Mouse (Mus musculus): ENCODE data around the gene Slain1. TPM values are rescaled to one million over a fixed set of nuclear protein-coding genes. Genes with fewer than 3 reads are reported as not detected.

The Slain1 gene
- polyA plus RNA-seq, 1 experiment from 2014 or later = 35.9 TPM

DNA sequence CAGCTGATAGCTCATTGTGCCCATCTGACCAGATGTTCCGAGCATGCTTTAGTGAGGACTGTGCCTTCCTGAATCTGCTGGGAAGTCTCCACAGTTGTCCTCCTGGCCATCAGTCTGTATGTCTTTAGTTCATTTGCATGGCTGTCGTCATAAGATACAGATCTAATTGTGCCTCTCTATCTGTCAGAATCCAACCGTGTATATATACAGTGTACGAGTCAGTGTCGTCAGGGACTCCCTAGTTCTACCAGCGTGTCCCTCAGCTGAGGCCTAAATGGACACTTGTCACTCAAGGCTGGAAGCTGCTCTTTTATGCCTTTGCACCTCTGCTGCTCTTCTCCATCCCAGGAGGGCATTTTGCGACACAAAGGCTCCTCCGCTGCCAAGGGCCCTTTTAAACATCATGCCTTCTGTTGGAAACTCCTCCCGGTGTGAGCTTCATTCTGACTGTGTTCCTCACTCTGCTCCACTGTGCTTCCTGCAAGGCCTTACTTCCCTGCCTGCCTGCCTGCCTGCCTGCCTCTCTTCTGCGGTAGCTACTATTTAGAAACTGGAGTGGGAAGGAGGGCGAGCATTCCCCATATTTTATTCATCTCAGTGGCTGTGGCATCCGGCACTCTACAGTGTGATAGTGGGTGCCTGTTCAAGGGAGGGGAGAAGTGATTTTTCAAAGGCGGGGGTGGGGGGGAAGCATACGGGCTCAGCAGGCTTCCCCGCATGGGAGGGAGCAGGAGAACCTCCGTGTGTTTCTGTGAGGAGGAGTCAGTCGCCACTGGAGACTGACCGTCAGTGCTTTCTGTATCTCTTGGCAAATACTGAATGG lies 29.6 kb downstream of the Slain1 start:
- ATAC-seq (replicated peaks) = peak; percentile 74
- Histone ChIP-seq H3K9me3 (no peaks in the 10 kb centered on the region), H3K27ac (replicated peaks) (peak overlapping the region; percentile 68), H3K9ac (replicated peaks) (no peak overlapping the region; the same call in 1 of the 2 replicates), H3K36me3 (no peaks in the 10 kb centered on the region), H3K4me3 (no peak overlapping the region), H3K4me2 (replicated peaks) (peak overlapping the region; percentile 24), H3K27me3 (no peaks in the 10 kb centered on the region), H3K4me1 (peaks cover 52% of the 10 kb centered on the region)
- WGBS = 23% methylated on average over 18 of the region's 18 CpGs

DNA sequence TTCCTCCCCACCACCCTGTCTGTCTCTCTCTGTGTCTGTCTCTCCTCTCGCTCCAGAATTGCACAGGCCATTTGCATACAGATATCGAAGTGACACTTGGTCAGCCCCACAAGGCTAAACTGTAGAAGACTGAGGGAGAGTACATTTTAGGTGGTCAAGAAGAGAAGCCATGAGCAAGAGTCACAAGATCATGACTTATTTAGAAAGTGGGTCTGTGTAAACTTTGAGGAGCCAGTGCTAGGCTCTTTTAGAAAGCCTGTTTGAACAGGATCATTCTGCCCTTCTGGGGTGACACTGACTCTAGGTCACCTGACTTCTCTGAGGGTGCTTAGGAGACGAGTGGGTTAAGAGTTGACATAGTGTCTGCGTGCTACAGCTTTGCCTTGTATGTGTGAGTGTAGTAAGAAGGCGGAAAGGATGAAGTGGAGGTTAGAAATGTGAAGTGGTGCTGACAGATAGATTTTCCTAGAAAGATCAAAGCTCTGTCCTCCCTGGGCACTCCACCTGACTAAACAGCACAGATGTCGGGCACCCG lies 30.3 kb downstream of the Slain1 start:
- Histone ChIP-seq H3K4me2 (replicated peaks) (no peak overlapping the region), H3K36me3 (no peaks in the 10 kb centered on the region), H3K27me3 (no peaks in the 10 kb centered on the region), H3K9me3 (no peaks in the 10 kb centered on the region), H3K9ac (replicated peaks) (no peak overlapping the region), H3K4me3 (no peak overlapping the region), H3K27ac (replicated peaks) (peak overlapping the region; percentile 68), H3K4me1 (peaks cover 52% of the 10 kb centered on the region)
- 63% methylated on average over 7 of the region's 7 CpGs for WGBS
- ATAC-seq (replicated peaks) = peak; percentile 21

DNA sequence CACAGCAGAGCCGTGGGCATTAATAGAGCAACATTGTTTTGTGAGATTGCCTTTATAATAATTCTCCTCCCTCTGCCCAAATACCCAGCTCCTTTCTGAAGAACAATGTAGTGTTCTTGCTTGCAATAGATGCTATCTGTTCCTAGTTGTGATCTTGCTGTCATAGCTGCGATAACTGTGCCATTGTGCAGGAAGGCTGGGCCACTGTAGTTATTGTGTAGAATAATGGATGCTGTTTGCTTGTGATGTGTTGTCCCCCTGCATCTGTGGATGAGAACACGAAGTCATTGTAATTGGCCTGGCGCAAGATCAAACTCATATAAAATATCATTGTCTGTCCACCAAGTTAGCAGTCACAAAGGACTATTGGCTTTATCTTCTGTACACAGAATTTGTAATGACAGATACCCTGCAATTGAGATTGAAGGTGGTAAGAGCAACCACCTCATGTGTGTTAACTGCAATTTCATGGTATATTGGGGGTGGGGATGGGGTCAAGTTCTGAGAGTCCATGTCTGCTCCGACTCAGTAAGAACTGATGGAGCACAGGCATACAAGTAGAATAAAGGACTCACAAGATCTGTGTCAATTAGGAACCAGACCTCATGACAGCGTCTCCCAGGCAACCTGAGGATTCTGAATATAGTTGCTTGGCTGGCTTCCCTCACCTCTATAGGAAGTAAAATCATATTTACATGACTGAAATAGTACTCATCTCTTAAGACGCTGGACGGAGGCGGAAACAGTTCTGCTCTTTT lies 32.8 kb downstream of the Slain1 start:
- Histone ChIP-seq H3K27me3 (no peaks in the 10 kb centered on the region), H3K4me2 (replicated peaks) (no peak overlapping the region), H3K9ac (replicated peaks) (no peak overlapping the region), H3K9me3 (no peaks in the 10 kb centered on the region), H3K36me3 (peaks cover 14% of the 10 kb centered on the region), H3K27ac (replicated peaks) (peak overlapping the region; percentile 36; the same call in 1 of the 2 replicates), H3K4me1 (peaks cover 52% of the 10 kb centered on the region), H3K4me3 (no peak overlapping the region)
- ATAC-seq (replicated peaks) = no peak
- 42% methylated on average over 9 of the region's 9 CpGs for WGBS

DNA sequence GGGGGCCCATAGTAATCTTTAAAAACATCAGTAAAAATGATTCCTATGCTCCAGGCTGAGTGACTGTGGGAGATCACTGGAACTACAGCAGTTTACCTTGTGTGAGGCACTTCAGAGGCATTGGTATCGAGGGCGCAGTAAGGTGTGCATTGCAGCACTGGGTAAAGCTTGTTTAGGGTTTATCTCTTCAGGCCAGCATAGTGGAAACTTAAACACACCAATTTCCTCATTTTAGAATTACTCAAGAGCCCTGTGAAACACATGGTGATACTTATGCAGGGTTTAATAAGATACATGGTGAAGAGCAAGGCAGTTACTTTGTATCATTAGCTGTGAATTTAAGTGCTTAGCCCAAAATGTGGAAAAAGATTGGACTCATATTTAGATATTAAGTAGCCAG lies 37.0 kb downstream of the Slain1 start:
- WGBS = 94% methylated on average over 2 of the region's 2 CpGs
- Histone ChIP-seq H3K27me3 (no peaks in the 10 kb centered on the region), H3K9ac (replicated peaks) (no peak overlapping the region), H3K27ac (replicated peaks) (no peak overlapping the region), H3K4me3 (no peak overlapping the region), H3K4me1 (peaks cover 18% of the 10 kb centered on the region), H3K4me2 (replicated peaks) (no peak overlapping the region), H3K9me3 (no peaks in the 10 kb centered on the region), H3K36me3 (peaks cover 31% of the 10 kb centered on the region)
- ATAC-seq (replicated peaks) = no peak

DNA sequence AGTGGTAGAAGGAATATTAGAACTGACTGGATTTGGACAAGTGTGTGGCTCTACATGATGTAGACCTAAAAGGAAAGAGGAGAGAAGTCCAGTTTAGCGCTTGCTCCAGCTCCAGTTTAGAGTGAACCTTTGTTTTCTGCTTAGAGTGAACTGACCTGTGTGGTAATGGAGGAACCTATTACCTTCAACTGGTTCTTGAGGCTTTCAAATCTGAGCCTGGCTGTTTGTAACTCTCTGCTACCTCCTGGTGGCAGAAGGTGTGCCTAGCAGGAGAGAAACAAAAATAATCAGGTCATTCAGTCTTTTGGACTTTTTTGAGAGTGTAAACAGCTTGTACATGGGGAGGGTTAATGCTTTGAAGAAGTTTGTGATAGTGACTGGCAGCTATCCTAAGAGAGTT lies 44.3 kb downstream of the Slain1 start:
- Histone ChIP-seq H3K4me1 (peaks cover 7% of the 10 kb centered on the region; the same call in 1 of the 2 replicates), H3K4me3 (no peak overlapping the region), H3K9ac (replicated peaks) (no peak overlapping the region), H3K27me3 (no peaks in the 10 kb centered on the region), H3K36me3 (peaks cover 37% of the 10 kb centered on the region), H3K27ac (replicated peaks) (peak overlapping the region; percentile 25; the same call in 1 of the 2 replicates), H3K9me3 (no peaks in the 10 kb centered on the region), H3K4me2 (replicated peaks) (no peak overlapping the region)
- 39% methylated on average over 1 of the region's 1 CpGs for WGBS
- ATAC-seq (replicated peaks) = peak; percentile 53

DNA sequence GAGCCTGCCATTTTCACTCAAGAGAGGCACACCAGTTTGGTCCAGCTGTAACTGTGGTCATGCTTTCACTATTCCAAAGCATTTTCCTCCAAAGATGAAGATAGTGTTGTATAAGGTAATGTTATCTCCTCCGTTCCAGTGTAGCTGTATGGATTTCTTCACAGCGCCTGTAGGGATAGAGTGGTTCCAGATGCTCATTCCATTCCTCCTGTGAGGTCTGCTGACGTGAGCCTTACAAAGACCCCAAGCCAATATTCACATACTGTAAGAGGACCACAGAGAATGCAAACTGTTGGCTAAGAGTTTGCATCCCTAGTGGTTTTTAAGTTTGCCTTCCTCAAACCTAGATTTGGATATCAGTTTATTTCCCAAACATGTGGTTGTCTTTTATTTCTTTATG lies 45.6 kb downstream of the Slain1 start:
- Histone ChIP-seq H3K27me3 (no peaks in the 10 kb centered on the region), H3K9ac (replicated peaks) (no peak overlapping the region), H3K36me3 (peaks cover 38% of the 10 kb centered on the region), H3K4me1 (0 out of 2 replicates have a peak, but pooled peaks cover 5% of the 10 kb centered on the region), H3K27ac (replicated peaks) (no peak overlapping the region), H3K4me3 (no peak overlapping the region), H3K4me2 (replicated peaks) (no peak overlapping the region), H3K9me3 (no peaks in the 10 kb centered on the region)
- 90% methylated on average over 3 of the region's 3 CpGs for WGBS
- no peak for ATAC-seq (replicated peaks)

DNA sequence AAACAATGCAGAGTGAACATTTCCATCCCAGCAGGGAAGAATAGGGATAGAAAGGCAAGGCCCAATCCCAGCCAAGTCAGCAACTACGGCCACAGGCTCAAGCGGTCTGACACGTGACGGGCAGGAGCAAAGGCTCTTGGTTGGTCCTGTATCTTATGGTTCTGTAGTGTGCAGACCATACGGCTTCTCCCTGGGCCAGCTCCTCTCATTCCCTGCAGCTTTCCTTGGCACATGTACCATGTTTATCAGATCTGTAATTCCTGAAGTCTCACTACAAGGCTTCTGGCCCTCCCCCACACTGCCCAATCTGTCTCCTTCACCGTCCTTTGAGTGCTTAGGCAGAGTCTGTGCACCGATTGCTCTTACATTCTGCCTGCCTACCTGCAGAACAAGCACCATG lies 47.1 kb downstream of the Slain1 start:
- 87% methylated on average over 7 of the region's 7 CpGs for WGBS
- Histone ChIP-seq H3K27me3 (no peaks in the 10 kb centered on the region), H3K9ac (replicated peaks) (no peak overlapping the region), H3K4me2 (replicated peaks) (no peak overlapping the region), H3K9me3 (no peaks in the 10 kb centered on the region), H3K36me3 (peaks cover 43% of the 10 kb centered on the region), H3K27ac (replicated peaks) (no peak overlapping the region), H3K4me3 (no peak overlapping the region), H3K4me1 (0 out of 2 replicates have a peak, but pooled peaks cover 5% of the 10 kb centered on the region)
- ATAC-seq (replicated peaks) = no peak

DNA sequence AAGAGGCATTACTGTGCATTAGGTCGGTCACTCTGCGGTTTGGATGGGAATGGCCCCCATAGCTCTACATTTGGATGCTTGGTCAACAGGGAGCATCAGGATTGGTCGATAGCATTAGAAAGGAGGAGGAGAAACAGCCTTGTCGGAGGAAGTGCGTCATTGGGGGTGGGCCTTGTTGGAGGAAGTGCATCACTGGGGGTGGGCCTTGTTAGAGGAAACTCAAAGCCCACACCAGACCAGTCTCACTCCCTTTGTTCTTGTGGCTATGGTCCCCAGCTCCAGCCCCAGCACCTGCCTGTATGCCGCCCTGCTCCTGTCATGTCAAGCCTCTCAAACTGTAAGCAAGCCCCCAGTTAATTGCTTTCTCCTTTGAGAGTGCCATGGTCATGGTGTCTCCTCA lies 49.3 kb downstream of the Slain1 start:
- no peak overlapping the region for H3K9ac ChIP-seq (replicated peaks)
- H3K4me2 ChIP-seq (replicated peaks) = no peak overlapping the region
- no peak overlapping the region for H3K4me3 ChIP-seq
- no peak for ATAC-seq (replicated peaks)
- no peaks in the 10 kb centered on the region for H3K4me1 ChIP-seq
- H3K9me3 ChIP-seq = no peaks in the 10 kb centered on the region
- peaks cover 60% of the 10 kb centered on the region for H3K36me3 ChIP-seq
- no peaks in the 10 kb centered on the region for H3K27me3 ChIP-seq
- no peak overlapping the region for H3K27ac ChIP-seq (replicated peaks)
- WGBS = 96% methylated on average over 6 of the region's 6 CpGs

DNA sequence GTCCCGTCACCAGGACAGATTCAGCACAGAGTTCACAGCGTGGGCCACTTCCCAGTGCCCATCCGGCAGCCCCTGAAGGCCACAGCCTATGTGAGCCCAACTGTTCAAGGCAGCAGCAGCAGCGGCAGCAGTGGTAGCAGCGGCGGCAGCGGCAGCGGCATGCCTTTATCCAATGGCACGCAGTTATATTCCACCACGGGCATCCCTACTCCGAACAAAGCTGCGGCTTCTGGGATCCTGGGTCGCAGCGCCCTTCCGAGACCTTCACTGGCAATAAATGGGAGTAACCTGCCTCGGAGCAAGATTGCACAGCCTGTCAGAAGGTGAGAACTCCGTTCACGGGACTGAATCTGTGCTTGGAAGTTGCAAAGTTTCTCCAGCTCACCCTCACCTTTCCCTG lies 52.5 kb downstream of the Slain1 start:
- Histone ChIP-seq H3K9me3 (no peaks in the 10 kb centered on the region), H3K36me3 (peaks cover 50% of the 10 kb centered on the region), H3K27ac (replicated peaks) (no peak overlapping the region), H3K4me1 (no peaks in the 10 kb centered on the region), H3K9ac (replicated peaks) (no peak overlapping the region), H3K4me3 (no peak overlapping the region), H3K4me2 (replicated peaks) (no peak overlapping the region), H3K27me3 (no peaks in the 10 kb centered on the region)
- WGBS = 95% methylated on average over 18 of the region's 18 CpGs
- no peak for ATAC-seq (replicated peaks)

DNA sequence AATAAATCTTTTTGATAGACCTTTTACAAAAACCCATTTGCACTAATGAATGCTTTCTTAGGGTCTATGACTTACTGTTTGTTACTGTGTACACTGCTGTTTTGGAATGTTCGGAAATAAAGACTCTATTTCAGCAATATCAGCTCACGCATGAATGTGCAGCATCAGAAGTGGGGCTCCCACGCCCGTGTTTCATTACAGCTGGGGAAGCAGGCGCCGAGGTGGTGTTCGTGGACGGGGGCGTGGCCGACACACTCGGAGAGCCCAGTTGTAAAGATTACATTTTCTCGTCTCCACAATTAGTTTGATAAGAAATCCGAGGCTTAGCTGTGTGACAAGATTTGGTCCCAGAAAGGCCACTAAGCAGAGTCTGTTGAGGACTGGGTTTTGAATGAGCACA lies 54.7 kb downstream of the Slain1 start:
- Histone ChIP-seq H3K9me3 (no peaks in the 10 kb centered on the region), H3K36me3 (peaks cover 43% of the 10 kb centered on the region)
- WGBS = 65% methylated on average over 13 of the region's 13 CpGs

DNA sequence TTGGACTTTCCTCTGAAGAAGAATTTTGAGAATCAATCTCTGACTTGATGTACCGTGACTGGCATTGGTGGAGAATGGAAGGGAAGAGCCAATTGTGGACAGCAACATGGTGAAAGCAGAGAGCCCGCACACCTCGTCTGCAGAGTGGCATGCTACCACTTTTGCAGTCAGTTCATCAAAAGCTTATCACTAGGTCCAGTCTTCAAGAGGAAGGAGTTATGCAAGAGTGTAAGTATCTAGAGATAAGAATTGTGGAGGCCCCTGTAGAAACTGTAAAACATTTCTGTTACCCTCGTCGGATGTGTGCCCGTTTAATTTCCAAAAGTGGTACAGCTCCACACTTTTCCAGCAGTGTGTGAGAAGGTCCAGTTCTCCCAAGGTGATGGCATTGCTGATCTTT lies 56.3 kb downstream of the Slain1 start:
- no peak for ATAC-seq (replicated peaks)
- Histone ChIP-seq H3K36me3 (peaks cover 37% of the 10 kb centered on the region), H3K27ac (replicated peaks) (no peak overlapping the region), H3K9me3 (no peaks in the 10 kb centered on the region), H3K4me1 (no peaks in the 10 kb centered on the region), H3K9ac (replicated peaks) (no peak overlapping the region), H3K4me3 (no peak overlapping the region), H3K27me3 (no peaks in the 10 kb centered on the region), H3K4me2 (replicated peaks) (no peak overlapping the region)
- WGBS = 96% methylated on average over 6 of the region's 6 CpGs

More for the DNA sequence above, 54.7 kb downstream of the Slain1 start:
- no peak overlapping the region for H3K27ac ChIP-seq (replicated peaks)
- no peak overlapping the region for H3K4me3 ChIP-seq
- ATAC-seq (replicated peaks) = no peak
- no peaks in the 10 kb centered on the region for H3K4me1 ChIP-seq
- H3K4me2 ChIP-seq (replicated peaks) = no peak overlapping the region
- H3K9ac ChIP-seq (replicated peaks) = no peak overlapping the region
- no peaks in the 10 kb centered on the region for H3K27me3 ChIP-seq

DNA sequence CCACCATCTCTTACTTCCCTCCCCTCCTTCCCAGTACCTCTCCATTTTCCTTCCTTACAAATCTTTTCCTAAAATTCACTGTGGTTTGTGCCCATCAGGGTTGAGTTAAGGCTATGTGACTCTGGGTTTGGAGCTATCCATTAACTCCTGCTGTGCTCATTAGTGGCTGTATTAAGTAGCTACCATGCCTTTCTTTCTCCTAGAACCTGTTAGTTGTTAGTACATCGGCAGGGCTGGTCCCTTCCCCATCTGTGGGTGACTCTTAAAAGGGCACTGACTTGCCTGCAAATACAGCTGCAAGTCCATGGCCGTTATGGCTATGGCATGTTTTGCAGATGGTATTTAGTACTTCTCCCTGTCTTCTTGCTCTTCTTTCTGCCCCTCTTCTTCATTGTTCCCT lies 58.6 kb downstream of the Slain1 start:
- Histone ChIP-seq H3K27me3 (no peaks in the 10 kb centered on the region), H3K4me2 (replicated peaks) (no peak overlapping the region), H3K27ac (replicated peaks) (no peak overlapping the region), H3K36me3 (peaks cover 22% of the 10 kb centered on the region), H3K9me3 (no peaks in the 10 kb centered on the region), H3K4me1 (no peaks in the 10 kb centered on the region), H3K4me3 (no peak overlapping the region), H3K9ac (replicated peaks) (no peak overlapping the region)
- WGBS = 60% methylated on average over 2 of the region's 2 CpGs
- ATAC-seq (replicated peaks) = no peak

Data from forebrain, embryonic 15.5 days (tissue).